Mouse (Mus musculus): ENCODE data around the gene Wdr5. TPM values are rescaled to one million over a fixed set of nuclear protein-coding genes. Genes with fewer than 3 reads are reported as not detected.
A peak's percentile ranks its signal among the peaks of the same experiment; 100 is the strongest.
"Not testable (repeated sequence)": the region's sequence is repeated elsewhere in the genome, so short reads cannot be mapped to it uniquely, and the experiment has no call there.

Wdr5 gene
- polyA plus RNA-seq, 3 experiments from 2014 or later = 15.3 to 16.2 (median 15.6) TPM

DNA sequence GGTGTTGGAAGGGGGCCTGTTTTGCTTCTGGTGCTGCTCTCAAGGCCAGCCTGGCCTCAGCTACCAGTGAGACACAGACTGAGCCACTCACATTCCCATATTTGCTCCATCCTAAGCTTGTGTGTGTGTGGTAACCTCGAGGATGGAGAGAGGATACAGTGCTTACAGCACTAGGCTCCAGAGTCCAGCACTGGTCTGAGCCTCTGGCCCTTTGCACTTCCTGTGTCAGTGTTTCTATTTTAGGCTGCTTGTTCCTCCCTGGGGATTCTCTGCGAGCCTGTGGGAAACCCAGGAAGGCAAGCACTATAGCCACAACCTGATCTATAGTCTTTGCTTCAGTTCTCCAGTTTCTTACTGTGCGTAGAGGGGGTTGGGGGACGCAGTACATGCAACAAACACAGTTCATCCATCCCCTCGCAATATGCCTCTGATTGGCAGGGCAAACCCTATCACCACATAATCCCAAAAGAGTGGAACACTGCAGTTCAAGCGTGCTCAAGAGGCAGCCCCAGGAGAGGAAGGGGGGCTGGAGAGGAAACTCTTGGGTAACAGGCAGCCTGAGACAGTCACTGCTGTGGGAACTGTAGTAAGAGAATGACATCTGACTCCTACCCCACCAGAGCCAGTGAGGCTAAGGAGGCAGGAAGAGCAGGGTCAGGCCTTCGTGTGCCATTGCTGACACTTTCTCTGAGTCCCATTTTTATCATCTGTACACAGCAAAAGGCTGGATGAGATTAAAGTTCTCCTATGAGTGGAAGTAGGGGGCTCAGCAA, 10.7 kb upstream of the Wdr5 start:
- ATAC-seq = no peak

DNA sequence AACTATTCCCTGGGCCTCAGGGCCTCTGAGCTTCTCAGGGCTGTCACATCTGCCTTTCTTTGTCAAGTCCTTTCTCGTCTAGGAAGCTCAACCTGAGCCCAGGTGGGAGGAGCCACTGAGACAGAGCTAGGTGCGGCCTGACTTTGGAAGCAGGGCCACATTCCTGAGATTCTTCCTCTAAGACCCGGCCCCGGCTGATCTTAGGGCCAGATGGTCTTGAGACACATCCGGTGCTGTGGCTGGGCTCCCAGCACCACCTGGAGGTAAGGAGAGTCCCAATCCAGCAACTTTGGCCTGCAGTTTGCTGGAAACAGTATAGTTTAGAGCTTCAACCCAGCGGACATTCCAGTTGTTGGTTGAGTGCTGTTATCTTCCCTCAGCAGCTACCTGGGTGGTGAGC, 9.4 kb upstream of the Wdr5 start:
- ATAC-seq = no peak

DNA sequence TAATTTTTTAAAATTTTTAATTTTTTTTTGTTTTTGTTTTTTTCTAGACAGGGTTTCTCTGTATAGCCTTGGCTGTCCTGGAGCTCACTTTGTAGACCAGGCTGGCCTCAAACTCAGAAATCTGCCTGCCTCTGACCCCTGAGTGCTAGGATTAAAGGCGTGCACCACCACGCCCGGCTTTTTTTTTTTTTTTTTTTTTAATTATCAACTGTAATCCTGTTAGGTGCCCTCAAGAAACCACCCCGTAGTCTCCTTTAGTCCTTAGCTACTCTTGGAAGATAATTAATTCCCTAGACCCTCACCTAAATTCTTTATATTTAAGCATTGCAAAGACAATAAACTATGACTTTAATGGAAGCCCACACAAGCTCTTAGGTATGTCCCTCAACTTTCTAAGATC, 8.3 kb upstream of the Wdr5 start:
- ATAC-seq = not testable (repeated sequence)

DNA sequence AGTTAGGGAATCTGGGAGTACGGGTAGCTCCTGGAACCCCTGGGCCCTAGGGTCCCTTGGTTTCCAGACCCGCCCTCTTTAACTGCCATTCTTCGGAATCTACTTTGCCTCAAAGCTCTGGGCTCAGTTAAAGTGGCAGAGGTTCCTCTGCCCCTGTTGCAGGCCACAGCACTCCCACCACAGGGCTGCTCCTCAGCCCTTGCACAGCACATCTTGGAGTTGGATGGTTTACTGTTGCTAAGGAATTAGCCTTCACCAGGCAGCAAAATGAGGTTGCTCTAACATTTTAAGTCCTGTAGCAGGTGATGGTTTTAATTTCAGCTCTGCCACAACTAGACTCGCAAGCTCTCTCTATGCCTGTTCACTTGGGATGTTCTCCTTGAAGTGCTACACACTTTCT, 7.4 kb upstream of the Wdr5 start, which contains the start of gene Brd3:
Gene Brd3, minus strand, starts transcription at position 101 of the 400 bp plus-strand sequence.
- ATAC-seq = no peak

DNA sequence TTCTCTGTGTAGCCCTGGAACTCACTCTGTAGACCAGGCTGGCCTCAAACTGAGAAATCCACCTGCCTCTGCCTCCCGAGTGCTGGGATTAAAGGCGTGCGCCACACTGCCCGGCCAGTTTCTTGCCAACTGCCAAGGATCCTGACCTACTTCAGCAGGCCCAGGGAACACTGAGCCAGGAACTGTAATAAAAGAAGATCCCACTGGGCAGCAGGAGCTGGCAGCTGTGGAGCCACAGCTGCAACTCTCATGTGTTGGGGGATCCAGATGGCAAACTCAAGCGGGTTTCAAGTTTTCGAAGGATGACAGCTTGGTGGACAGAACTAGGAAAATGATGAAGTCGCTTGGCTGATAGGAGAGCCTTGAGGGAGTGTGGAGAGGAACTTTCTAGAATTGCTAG, 4.3 kb upstream of the Wdr5 start:
- no peak for ATAC-seq

DNA sequence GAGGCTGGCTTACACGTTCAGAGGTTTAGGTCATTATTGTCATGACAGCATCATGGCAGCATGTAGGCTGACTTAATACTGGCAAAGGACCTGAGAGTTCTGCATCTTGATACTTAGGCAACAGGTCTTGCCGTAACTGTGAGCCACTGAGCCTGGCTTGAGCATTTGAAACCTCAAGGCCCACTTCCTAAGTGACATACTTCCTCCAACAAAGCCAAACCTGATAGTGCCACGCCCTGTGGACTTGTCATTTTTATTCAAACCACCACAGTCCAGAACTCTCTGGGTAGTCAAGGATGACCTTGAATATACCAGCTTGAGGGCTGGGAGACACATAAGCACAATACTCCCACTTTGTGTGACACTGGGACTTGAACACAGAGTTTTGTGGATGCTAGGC, 2.0 kb upstream of the Wdr5 start:
- ATAC-seq = no peak

DNA sequence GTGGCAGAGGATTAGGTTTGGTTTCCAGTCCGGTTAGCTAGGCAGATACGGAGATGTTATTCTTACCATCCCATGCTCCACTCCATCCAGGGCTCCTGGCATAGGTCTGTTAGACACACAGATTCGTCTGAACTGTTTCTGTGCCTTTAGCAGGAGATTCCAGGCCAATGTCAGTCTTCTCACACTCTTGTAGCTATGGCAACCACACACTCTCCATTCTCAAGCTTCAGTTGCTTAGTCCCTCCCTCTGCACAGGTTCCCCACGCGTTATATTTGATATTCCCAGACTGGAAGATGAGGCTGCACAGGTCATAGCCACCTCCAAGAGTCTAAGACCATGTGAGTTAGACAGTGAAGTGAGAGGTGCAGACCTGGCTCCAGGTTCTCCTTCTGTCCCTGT, 1.1 kb upstream of the Wdr5 start:
- no peak for ATAC-seq

DNA sequence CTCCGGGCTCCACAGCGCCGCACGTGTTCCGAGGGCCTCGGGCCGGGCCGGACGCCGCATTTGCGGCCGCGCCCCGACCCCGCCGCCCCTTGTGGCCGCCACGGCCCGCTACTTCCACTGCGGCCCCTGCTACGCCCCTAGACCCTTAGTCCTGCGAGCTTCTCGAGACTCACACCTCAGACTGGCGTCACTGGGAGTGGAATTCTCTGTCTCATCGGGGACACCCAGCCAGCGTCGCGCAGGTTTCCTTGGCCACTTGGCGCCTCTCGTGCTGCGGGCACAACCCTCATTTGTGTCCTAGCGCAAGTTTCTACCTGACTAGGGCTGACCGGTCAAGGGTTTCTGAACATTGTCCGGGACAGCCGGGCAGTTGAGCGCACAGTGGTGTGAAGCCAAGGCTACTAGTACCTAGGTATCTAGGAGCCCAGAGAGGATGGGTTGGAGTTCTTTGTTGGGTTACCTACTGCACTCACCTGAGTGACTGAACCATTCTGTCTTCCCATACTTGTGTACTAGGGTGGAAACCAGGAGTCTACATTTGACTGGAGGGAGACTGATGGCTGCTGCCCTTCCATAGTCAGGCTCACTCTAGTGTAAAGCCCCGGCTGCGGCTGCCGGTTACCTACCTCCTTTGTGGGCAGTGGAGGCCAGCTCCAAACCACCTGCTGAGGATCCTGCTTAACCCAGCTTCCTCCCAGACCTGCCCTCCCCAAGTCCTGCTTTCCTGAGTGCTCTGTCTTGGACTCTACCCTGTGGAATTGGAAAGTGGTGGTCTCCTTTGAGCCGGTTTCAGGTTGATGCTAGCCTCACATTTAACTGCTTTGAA, 597 bp downstream of the Wdr5 start:
- ATAC-seq = peak; percentile 37

DNA sequence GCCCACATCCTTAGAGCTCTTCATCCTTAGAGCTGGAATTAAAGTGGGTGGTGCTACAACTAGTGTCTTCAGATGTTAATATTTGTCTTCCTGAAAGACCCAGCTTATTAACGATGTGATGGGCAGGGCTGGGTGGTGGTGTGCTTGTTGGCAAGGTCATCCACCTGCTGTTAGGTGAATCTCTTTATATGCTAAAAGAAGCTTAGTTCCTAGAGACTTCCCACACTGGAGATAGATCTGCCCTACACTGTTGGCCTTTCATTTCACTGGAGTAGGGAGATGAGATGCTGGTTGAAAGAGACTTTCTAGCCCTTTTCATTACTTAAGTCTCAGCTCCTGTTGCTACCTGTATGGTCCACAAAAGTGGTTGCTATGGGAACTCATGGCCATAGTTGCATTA, 1.3 kb downstream of the Wdr5 start:
- no peak for ATAC-seq

DNA sequence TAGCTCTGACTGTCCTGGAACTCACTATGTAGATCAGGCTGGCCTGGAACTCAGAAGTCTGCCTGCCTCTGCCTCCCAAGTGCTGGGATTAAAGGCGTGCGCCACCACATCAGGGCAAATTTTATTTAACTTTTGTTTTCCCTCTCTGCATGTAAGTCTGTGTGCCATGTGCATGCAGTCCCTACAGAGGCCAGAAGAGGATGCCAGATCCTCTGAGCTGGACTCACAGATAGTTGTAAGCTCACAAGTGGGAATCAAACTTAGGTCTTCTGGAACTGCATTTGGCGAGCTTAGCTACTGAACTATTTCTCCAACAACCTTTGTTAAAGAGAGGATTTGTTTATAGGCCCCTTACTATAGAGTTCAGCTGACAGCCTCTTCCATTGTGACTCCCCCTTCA, 3.3 kb downstream of the Wdr5 start:
- ATAC-seq = no peak

DNA sequence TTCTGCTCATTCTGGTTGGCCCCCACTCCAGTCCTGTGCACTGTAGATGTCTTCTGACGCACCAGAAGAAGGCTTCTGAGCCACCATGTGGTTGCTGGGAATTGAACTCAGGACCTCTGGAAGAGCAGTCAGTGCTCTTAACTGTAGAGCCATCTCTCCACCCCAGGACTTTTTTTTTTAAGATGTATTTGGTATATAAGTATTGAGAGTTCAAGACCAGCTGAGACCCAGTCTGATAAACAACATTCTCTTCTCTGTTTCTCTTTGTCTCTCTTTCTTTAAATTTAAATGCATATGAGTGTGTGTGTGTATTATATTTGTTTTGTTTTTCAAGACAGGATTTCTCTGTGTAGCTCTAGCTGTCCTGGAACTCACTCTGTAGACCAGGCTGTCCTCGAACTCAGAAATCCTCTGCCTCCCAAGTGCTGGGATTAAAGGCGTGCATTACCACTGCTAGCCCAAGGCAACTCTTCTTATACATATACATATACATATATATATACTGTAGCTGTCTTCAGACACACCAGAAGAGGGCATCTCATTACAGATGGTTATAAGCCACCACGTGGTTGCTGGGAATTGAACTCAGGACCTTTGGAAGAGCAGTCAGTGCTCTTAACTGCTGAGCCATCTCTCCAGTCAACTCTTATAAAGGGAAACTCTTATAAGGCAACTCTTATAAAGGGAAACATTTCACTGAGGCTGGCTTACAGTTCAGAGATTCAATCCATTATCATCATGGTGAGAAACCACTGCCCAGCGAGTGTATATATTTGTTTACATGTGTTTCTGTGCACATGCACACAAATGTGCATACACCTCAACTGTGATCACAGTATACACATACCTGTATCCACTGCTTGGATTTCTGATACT, 23.7 kb downstream of the Wdr5 start:
- ATAC-seq = not testable (repeated sequence)

DNA sequence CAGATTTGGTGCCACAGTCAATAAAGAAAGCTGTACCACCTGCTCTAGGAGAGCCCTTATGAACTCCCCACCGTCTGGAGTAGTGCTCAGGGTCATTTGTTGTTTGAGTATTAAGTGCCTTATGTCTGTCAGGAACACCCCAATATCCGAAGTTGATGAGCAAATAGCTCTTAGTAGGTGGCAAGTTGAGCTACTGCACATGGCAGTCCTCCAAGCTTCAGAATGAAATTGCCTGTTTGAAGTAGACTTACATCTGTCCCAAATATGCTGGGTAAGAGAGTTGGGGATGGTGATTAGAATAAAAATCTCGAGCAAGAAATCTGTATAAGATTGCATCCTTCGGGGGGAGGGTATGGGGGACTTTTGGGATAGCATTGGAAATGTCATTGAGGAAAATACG, 24.4 kb downstream of the Wdr5 start:
- ATAC-seq = no peak

DNA sequence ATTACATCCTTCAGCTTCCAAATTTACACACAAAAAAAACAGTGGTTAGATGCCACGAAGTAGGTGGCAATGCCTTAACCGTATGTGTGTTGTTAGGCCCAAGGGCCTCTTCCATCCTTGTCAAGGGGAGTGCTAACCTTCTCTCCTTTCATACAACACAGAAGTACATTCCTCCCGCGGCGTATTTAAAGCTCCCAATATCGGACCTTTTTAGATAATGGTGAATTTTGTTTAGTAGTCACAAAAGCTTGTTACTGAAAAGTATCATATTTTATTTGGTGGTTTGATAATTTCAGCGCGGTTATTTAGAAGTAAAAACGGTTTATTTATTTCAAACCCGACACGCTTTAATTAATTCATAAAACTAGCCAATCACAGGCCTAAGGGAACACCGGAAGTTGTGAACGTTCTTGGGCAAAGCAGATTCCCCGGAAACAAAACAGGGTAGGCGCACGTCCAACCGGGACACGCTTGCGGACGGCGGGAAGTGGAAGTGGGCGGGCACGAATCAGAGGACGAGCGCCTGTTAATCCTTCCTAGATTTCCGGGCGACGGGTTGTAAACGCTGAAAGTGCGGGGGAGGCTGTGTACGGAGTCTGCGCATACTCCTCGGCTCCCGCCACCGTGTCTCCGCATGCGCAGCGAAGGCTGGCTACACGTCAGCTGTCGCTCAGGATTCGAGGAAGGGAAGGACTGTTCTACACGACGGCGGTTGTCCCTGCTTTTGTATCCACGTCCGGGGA, 25.0 kb downstream of the Wdr5 start:
- ATAC-seq = peak; percentile 92

DNA sequence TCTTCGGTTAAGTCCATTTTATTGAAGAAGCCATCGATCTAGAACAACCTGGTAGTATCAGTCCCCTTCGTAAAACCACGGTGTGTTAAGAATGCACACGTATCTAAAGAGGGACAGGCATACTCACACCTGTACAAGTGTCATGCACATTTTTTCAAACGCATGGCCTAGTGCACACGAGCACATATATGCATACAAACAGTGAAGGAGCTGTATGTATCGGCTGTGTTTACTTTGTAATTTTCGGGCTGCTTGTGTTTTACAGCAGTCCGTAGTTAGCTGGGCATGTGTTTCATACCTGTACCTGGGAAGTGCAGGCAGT, 25.5 kb downstream of the Wdr5 start:
- ATAC-seq = peak; percentile 7

DNA sequence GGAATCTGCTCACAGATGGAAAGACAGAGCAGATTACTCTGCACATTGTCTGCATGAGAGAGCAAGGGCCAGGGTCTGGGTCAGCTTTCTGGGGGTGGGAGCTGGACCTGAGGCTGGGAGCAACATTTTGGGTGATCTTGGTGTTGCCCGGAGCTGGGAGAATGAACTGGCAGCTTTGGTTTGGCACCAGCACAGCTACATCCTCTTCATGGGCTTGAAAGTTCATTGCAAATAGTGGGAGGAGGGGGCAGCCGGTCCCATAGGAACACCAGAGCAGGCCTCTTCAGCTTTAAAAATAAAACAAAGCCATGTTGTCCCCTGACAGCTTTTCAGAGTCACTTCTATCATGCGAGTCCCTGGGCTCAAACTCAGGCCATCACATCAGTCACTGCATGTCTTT, 26.3 kb downstream of the Wdr5 start:
- no peak for ATAC-seq

DNA sequence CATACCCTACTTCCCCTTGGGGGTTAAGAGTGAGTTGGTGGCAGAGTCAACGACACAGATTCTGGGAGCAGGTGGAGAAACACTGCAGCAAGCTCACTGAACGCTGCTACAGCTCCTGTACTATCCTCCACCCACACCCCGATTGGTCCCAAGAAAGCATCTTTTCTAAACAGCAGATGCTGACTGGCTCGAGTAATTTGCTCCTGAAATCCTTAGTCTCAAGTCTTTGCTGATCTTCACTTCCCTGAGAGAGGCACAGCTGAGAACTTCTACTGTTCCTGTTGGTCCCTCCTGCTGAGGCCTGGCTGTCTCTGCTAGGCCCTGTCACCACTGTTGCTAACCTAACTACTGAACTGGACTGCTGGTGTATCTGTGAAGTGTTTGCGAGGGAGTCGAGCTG, 29.7 kb downstream of the Wdr5 start:
- ATAC-seq = no peak

DNA sequence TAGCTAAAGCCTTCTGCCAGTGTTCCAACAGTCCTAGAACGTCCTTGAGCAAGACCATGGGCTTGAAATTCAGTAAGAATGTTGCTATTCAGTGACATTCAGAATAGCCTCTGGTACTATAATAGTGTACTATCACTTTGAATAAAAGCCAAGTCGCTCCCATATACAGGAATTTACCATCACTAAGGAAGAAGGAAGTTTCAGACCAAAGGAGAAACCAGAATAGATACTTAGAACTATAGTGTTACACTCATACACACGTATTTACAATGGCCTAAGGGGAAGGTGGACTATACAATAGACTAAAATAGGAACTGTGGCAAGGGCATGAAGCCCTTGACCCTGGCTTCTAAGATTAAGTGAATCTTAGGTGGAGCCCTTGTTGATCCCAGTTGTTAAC, 30.6 kb downstream of the Wdr5 start:
- not testable (repeated sequence) for ATAC-seq

DNA sequence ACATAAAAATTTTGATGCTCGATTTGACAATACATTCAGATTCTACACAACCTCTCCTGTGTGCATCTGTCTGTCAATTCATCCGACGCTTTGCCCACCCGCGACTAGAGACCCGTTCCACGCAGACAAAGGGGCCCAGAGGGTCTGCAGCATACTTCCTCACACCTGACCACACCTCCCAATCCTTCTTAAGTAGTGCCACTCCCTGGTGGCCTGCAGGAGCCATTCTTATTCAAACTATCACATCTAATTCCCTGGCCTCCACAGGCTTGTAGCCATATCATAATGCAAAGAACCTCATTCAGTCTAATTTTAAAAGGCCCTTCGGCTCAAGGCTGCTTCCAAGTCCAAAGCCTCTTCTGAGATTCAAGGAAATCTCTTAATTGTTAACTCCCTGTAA, 31.1 kb downstream of the Wdr5 start:
- not testable (repeated sequence) for ATAC-seq

DNA sequence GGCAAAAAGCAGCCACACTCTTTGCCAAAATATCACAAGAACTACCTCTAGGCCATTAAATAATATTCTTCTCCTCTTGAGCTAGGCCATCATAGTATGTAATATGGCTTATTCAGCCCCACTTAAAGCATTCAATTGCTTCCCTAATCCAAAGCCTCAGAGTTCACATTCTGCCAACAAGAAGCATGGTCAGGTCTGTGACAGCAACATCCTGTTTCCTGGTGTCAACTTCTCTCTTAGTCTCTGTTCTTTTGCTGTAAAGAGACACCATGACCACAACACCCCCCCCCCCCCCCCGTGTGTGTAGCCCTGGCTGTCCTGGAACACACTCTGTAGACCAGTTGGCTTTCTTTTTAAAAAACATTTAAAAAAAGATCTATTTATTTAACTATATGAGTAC, 32.4 kb downstream of the Wdr5 start:
- ATAC-seq = no peak

DNA sequence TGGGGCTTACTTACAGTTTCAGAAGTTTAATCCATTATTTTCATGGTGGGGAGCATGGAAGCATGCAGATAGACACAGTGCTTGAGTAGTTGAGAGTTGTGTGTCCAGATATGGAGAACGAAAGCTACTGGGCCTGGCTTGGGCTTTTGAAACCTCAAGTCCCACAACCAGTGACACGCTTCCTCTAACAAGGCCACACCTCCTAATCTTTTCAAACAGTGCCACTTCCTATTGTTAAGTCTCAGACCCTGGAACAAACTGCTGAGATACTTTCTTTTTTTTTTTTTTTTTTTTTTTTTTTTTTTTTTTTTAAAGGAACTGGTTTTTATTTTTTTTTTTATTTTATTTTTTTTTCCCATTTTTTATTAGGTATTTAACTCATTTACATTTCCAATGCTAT, 33.0 kb downstream of the Wdr5 start:
- ATAC-seq = no peak

DNA sequence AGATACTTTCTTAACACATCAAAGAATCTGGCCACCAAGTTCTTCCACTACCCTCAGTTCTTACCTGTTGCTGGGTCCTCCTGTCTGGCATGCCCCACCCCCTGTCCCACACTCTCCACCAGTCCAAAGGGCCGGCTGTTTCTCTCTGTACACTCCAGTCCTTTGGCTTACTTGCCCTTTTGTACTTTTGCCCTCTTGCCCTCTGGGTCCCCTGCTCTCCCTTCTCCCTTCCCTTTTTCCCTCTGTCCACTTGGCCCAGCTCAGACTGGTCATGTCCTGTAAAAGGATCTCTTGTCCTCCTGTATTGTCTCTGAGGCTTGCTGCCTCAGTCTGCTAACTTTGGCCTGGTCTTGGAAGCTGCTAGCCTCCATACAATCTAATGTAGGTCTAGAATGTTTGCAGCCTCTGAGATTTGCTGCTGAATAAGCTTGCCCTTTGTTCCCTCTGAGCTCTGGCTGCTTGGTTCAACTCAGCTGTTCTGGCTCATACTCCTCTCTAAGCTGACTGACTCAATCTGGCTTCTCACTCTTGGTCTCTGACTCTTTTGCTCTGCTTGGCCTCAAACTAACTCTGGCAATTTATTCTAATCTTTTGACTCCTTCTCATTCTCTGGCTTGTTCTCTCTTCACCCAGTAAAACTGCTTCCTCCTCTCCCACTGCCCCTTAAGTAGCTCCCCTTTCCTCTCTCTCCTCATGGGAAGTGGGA, 33.9 kb downstream of the Wdr5 start:
- ATAC-seq = no peak

Data from inflammation-experienced regulatory T-cells, adult 6 months (primary cell).